Mouse (Mus musculus) granulocyte monocyte progenitor cell, adult 5-6 weeks (primary cell): Measurements from ENCODE around the gene Zmym5. TPM values are rescaled to one million over a fixed set of nuclear protein-coding genes. Genes with fewer than 3 reads are reported as not detected.
"Not testable (repeated sequence)": the region's sequence is repeated elsewhere in the genome, so short reads cannot be mapped to it uniquely, and the experiment has no call there.

Experiments used
- ATAC-seq: replicated peaks from 2 replicates; pipeline ENCODE4 v1.8.0; 2016; ENCODE audit warnings: mild to moderate bottlenecking, moderate TSS enrichment, inconsistent platforms; ENCODE audit not compliant: poor library complexity, severe bottlenecking
- total RNA-seq, 2 experiments: library from RNA; stranded (forward) in 1 of 2; stranded (reverse) in 1 of 2; fragments of 200-712, 200-1000 nt in 1 of 2; fragments of >200 nt in 1 of 2; fragmentation: Nextera tagmentation in 1 of 2; gene quantifications; 2 replicates each; pipeline ENCODE4 v1.2.3; 2014 to 2017

Zmym5 gene
- 13.8 and 19.3 TPM in 2 replicates for total RNA-seq (2014; fragmentation: Nextera tagmentation)
- total RNA-seq (2017): 14.6 and 17.2 TPM in 2 replicates

- peak; percentile 87 for ATAC-seq
Observed at GRCm38 (mm10) chr14:56811701-56812339, at the start of gene Zmym5. Zmym5 (minus strand) TSS chr14:56811716.

GRCm38 (mm10) chr14:56849681-56850080 lies 38.2 kb upstream of the Zmym5 start:
- ATAC-seq: peak; percentile 25; the same call in 1 of the 2 replicates

GRCm38 (mm10) chr14:56848322-56848721 lies 36.8 kb upstream of the Zmym5 start:
- no peak for ATAC-seq

GRCm38 (mm10) chr14:56844507-56844906 lies 33.0 kb upstream of the Zmym5 start:
- ATAC-seq: no peak

- no peak for ATAC-seq
Observed at GRCm38 (mm10) chr14:56844033-56844432, 32.5 kb upstream of the Zmym5 start.

GRCm38 (mm10) chr14:56834576-56834975 lies 23.1 kb upstream of the Zmym5 start:
- ATAC-seq: not testable (repeated sequence)

GRCm38 (mm10) chr14:56833211-56833610 lies 21.7 kb upstream of the Zmym5 start:
- ATAC-seq: not testable (repeated sequence)

- no peak for ATAC-seq
Observed at GRCm38 (mm10) chr14:56832563-56833113, 21.1 kb upstream of the Zmym5 start.

GRCm38 (mm10) chr14:56832147-56832546 lies 20.6 kb upstream of the Zmym5 start:
- ATAC-seq: no peak

- no peak for ATAC-seq
Observed at GRCm38 (mm10) chr14:56830491-56831045, 19.1 kb upstream of the Zmym5 start.

GRCm38 (mm10) chr14:56824562-56824961 lies 13.0 kb upstream of the Zmym5 start:
- no peak for ATAC-seq

GRCm38 (mm10) chr14:56817616-56818015 lies 6.1 kb upstream of the Zmym5 start:
- no peak for ATAC-seq

- ATAC-seq: no peak
Observed at GRCm38 (mm10) chr14:56817131-56817530, 5.6 kb upstream of the Zmym5 start.

GRCm38 (mm10) chr14:56816541-56816940 lies 5.0 kb upstream of the Zmym5 start:
- no peak for ATAC-seq

GRCm38 (mm10) chr14:56812520-56813036 lies 1.1 kb upstream of the Zmym5 start:
- ATAC-seq: peak; percentile 33

- ATAC-seq: not testable (repeated sequence)
Observed at GRCm38 (mm10) chr14:56810781-56811690, 480 bp downstream of the Zmym5 start.

GRCm38 (mm10) chr14:56793243-56793642 lies 18.3 kb downstream of the Zmym5 start:
- ATAC-seq: 0 out of 2 replicates have a peak, but pooled peaks have one; percentile 22

- ATAC-seq: no peak
Observed at GRCm38 (mm10) chr14:56784575-56784974, 26.9 kb downstream of the Zmym5 start.

GRCm38 (mm10) chr14:56778933-56779300 lies 32.6 kb downstream of the Zmym5 start:
- no peak for ATAC-seq

- ATAC-seq: peak; percentile 80
Observed at GRCm38 (mm10) chr14:56778200-56778932, 33.1 kb downstream of the Zmym5 start, which contains the start of gene Pspc1. Pspc1 (minus strand) TSS chr14:56778316.
